Comparison of ENCODE assay signal across 10 mouse cellular contexts in the genomic region with DNA sequence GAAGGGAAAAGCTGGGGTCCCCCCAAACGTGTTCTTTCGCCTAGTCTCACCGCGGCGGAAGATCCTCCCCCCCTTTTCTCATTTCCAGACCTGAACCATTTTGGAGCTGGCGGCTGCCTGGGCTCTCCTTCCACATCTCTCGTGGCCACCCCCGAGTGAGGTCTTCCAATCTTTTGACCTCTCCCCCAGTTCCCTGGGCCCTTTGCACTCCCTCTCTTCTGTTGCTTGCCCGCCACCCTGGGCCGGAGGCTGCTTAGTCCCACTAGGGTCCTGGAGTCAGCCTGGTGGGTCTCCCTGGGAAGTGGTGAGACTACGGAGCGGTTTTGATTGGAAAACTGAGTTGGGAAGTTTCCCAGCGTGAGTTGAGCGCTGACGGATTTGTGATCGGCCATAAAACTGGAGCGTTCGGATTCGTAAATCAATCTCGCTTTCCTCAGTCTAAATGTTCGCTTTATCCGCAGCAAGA. TPM values are rescaled to one million over a fixed set of nuclear protein-coding genes. Genes with fewer than 3 reads are reported as not detected.
DNase-seq lines count a peak whose midpoint lies in the region; ATAC-seq and TF ChIP-seq lines count a peak whose summit lies in the region.
"Had no signal": no experiment of that assay in that cellular context is flagged by ENCODE, and none has a peak within 500 bp of the region (broad histone marks: within the 10 kb centered on the region; RNA-seq: fewer than 3 reads in every experiment).

No protein-coding gene starts in this region.

- 0 out of 2 replicates have a peak, but pooled peaks cover 2% of the 10 kb centered on the region for H3K4me1 ChIP-seq in heart, embryonic 15.5 days (replicated peaks)
- H3K4me1 ChIP-seq in hindbrain, embryonic 12.5 days = no peaks in the 10 kb centered on the region
- peaks cover 3% of the 10 kb centered on the region for H3K4me1 ChIP-seq in limb, embryonic 15.5 days
- H3K4me1 ChIP-seq: embryonic facial prominence, embryonic 15.5 days; midbrain, embryonic 13.5 days had no signal

- peaks cover 100% of the 10 kb centered on the region for H3K27me3 ChIP-seq in heart, embryonic 15.5 days
- H3K27me3 ChIP-seq in hindbrain, embryonic 12.5 days = peaks cover 99% of the 10 kb centered on the region
- peaks cover 98% of the 10 kb centered on the region for H3K27me3 ChIP-seq in limb, embryonic 15.5 days

- H3K9me3 ChIP-seq in heart, embryonic 15.5 days (replicated peaks) = no peaks in the 10 kb centered on the region
- no peaks in the 10 kb centered on the region for H3K9me3 ChIP-seq in hindbrain, embryonic 12.5 days (replicated peaks)
- H3K9me3 ChIP-seq in limb, embryonic 15.5 days = no peaks in the 10 kb centered on the region
- H3K9me3 ChIP-seq: embryonic facial prominence, embryonic 15.5 days; midbrain, embryonic 13.5 days had no signal

- ATAC-seq in heart, embryonic 15.5 days (replicated peaks; ENCODE audit: insufficient number of reproducible peaks, insufficient read depth, low FRiP score, low read depth) = no peak
- ATAC-seq in hindbrain, embryonic 12.5 days (ENCODE audit: low FRiP score) = no peak
- no peak for ATAC-seq in limb, embryonic 15.5 days (ENCODE audit: insufficient number of reproducible peaks, low FRiP score, low TSS enrichment, low read depth)
- ATAC-seq: midbrain, embryonic 13.5 days had no signal

- no peak overlapping the region for H3K9ac ChIP-seq in heart, embryonic 15.5 days
- H3K9ac ChIP-seq in hindbrain, embryonic 12.5 days = peak overlapping the region; percentile 85
- H3K9ac ChIP-seq in limb, embryonic 15.5 days = no peak overlapping the region
- H3K9ac ChIP-seq: embryonic facial prominence, embryonic 15.5 days; midbrain, embryonic 13.5 days had no signal

- peak overlapping the region; percentile 3; the same call in 1 of the 2 replicates for H3K4me2 ChIP-seq in heart, embryonic 15.5 days
- peak overlapping the region; percentile 62 for H3K4me2 ChIP-seq in hindbrain, embryonic 12.5 days (replicated peaks)
- no peak overlapping the region; the same call in 1 of the 2 replicates for H3K4me2 ChIP-seq in limb, embryonic 15.5 days
- H3K4me2 ChIP-seq: embryonic facial prominence, embryonic 15.5 days; midbrain, embryonic 13.5 days had no signal

- WGBS in heart, embryonic 15.5 days = 17% methylated on average over 22 of the region's 22 CpGs
- 3% methylated on average over 22 of the region's 22 CpGs for WGBS in hindbrain, embryonic 12.5 days
- WGBS in limb, embryonic 15.5 days = 10% methylated on average over 22 of the region's 22 CpGs

- intact Hi-C loops in left cerebral cortex, adult 2 months (cut with DNase I) = loop anchor here (5.0 kb wide), 1 partner anchor 63 kb away; no protein-coding TSS in a partner anchor

- TF ChIP-seq CTCF in left cerebral cortex, adult 2 months (IDR thresholded peaks at IDR 0.05) = no peak

- no peak overlapping the region; the same call in 1 of the 2 replicates for H3K4me3 ChIP-seq in heart, embryonic 15.5 days
- peak overlapping the region; percentile 42 for H3K4me3 ChIP-seq in hindbrain, embryonic 12.5 days
- no peak overlapping the region for H3K4me3 ChIP-seq in limb, embryonic 15.5 days
- H3K4me3 ChIP-seq in left cerebral cortex, adult 2 months = no peak overlapping the region
- H3K4me3 ChIP-seq: embryonic facial prominence, embryonic 15.5 days; midbrain, embryonic 13.5 days had no signal

- DNase-seq in heart, adult 18-20 months = no peak
- peak; percentile 47 for DNase-seq in R1 (ENCODE audit: low read depth, low spot score)
- no peak for DNase-seq in layer of hippocampus, adult 9-10 months (ENCODE audit: low spot score)
- no peak for DNase-seq in left cerebral cortex, adult 2 months (ENCODE audit: extremely low spot score in 1 of 2, low spot score in 2 of 2)
- no peak for DNase-seq in ovary, adult 18-20 months (ENCODE audit: low spot score)

- H3K36me3 ChIP-seq in heart, embryonic 15.5 days = no peaks in the 10 kb centered on the region
- no peaks in the 10 kb centered on the region for H3K36me3 ChIP-seq in hindbrain, embryonic 12.5 days
- no peaks in the 10 kb centered on the region for H3K36me3 ChIP-seq in limb, embryonic 15.5 days
- H3K36me3 ChIP-seq: embryonic facial prominence, embryonic 15.5 days; midbrain, embryonic 13.5 days had no signal

- H3K27ac ChIP-seq in heart, embryonic 15.5 days = no peak overlapping the region; the same call in 1 of the 2 replicates
- H3K27ac ChIP-seq in hindbrain, embryonic 12.5 days = peak overlapping the region; percentile 95
- H3K27ac ChIP-seq in limb, embryonic 15.5 days = peak overlapping the region; percentile 13; the same call in 1 of the 2 replicates
- no peak overlapping the region for H3K27ac ChIP-seq in left cerebral cortex, adult 2 months
- H3K27ac ChIP-seq: embryonic facial prominence, embryonic 15.5 days; midbrain, embryonic 13.5 days had no signal

RNA-seq across cellular contexts. Expression of a gene that starts 2.7 kb away (rescaled TPM):
- polyA plus RNA-seq in heart, embryonic 15.5 days (2015; fragmentation: Nextera tagmentation; extraction: Ambion mirVana) = 0.71 and 0.98 TPM in 2 replicates
- under 1 TPM; 0.12 to 0.57 TPM for total RNA-seq in heart, adult 18-20 months (2021)
- polyA plus RNA-seq in hindbrain, embryonic 12.5 days (2016; fragmentation: Nextera tagmentation; extraction: Ambion mirVana) = 15.3 and 19.3 TPM in 2 replicates
- polyA plus RNA-seq in limb, embryonic 15.5 days (2015; fragmentation: Nextera tagmentation; extraction: Ambion mirVana) = 0.23 and 0.27 TPM in 2 replicates
- total RNA-seq in left cerebral cortex, adult 2 months (2021) = not detected

RNA-seq across cellular contexts. Expression of a gene that starts 7.7 kb away (rescaled TPM):
- 0.31 and 0.70 TPM in 2 replicates for polyA plus RNA-seq in heart, embryonic 15.5 days (2015; fragmentation: Nextera tagmentation; extraction: Ambion mirVana)
- total RNA-seq in heart, adult 18-20 months (2021) = under 1 TPM; 0.62 to 0.64 TPM
- 7.7 and 8.1 TPM in 2 replicates for polyA plus RNA-seq in hindbrain, embryonic 12.5 days (2016; fragmentation: Nextera tagmentation; extraction: Ambion mirVana)
- 0.29 and 0.41 TPM in 2 replicates for polyA plus RNA-seq in limb, embryonic 15.5 days (2015; fragmentation: Nextera tagmentation; extraction: Ambion mirVana)
- not detected for total RNA-seq in left cerebral cortex, adult 2 months (2021)
- polyA plus RNA-seq: midbrain, embryonic 13.5 days had no signal

RNA-seq across cellular contexts. Expression of a gene that starts 22.6 kb away (rescaled TPM):
- polyA plus RNA-seq in heart, embryonic 15.5 days (2015; fragmentation: Nextera tagmentation; extraction: Ambion mirVana) = 1.4 and 3.3 TPM in 2 replicates
- under 1 TPM; 0.12 to 0.21 TPM for total RNA-seq in heart, adult 18-20 months (2021)
- 74.3 and 126 TPM in 2 replicates for polyA plus RNA-seq in hindbrain, embryonic 12.5 days (2016; fragmentation: Nextera tagmentation; extraction: Ambion mirVana)
- 0.60 and 0.73 TPM in 2 replicates for polyA plus RNA-seq in limb, embryonic 15.5 days (2015; fragmentation: Nextera tagmentation; extraction: Ambion mirVana)
- total RNA-seq in left cerebral cortex, adult 2 months (2021) = not detected
- polyA plus RNA-seq: embryonic facial prominence, embryonic 15.5 days had no signal

RNA-seq across cellular contexts. Expression of a gene that starts 24.5 kb away (rescaled TPM):
- 3.7 and 6.8 TPM in 2 replicates for polyA plus RNA-seq in heart, embryonic 15.5 days (2015; fragmentation: Nextera tagmentation; extraction: Ambion mirVana)
- total RNA-seq in heart, adult 18-20 months (2021) = under 1 TPM; 0.46 to 0.62 TPM
- 58.2 and 73.9 TPM in 2 replicates for polyA plus RNA-seq in hindbrain, embryonic 12.5 days (2016; fragmentation: Nextera tagmentation; extraction: Ambion mirVana)
- polyA plus RNA-seq in limb, embryonic 15.5 days (2015; fragmentation: Nextera tagmentation; extraction: Ambion mirVana) = 3.1 and 4.8 TPM in 2 replicates
- total RNA-seq in left cerebral cortex, adult 2 months (2021) = not detected

RNA-seq across cellular contexts. Expression of a gene that starts 33.5 kb away (rescaled TPM):
- polyA plus RNA-seq in heart, embryonic 15.5 days (2015; fragmentation: Nextera tagmentation; extraction: Ambion mirVana) = 0.49 and 1.2 TPM in 2 replicates
- total RNA-seq in heart, adult 18-20 months (2021) = not detected
- polyA plus RNA-seq in hindbrain, embryonic 12.5 days (2016; fragmentation: Nextera tagmentation; extraction: Ambion mirVana) = 60.0 and 64.5 TPM in 2 replicates
- polyA plus RNA-seq in limb, embryonic 15.5 days (2015; fragmentation: Nextera tagmentation; extraction: Ambion mirVana) = 0.31 and 0.55 TPM in 2 replicates
- total RNA-seq in left cerebral cortex, adult 2 months (2021) = not detected
- polyA plus RNA-seq: embryonic facial prominence, embryonic 15.5 days; midbrain, embryonic 13.5 days had no signal

Comparison
In these comparisons a context has a peak if more than half of its experiments do, and no peak if none do; other contexts are left out.
1. H3K27ac ChIP-seq: peak in hindbrain, embryonic 12.5 days (single experiment) and limb, embryonic 15.5 days (single experiment); none in heart, embryonic 15.5 days (single experiment) and left cerebral cortex, adult 2 months (single experiment).
2. RNA of a gene that starts 22.6 kb away (polyA plus RNA-seq): 74.3 to 126 TPM in hindbrain, embryonic 12.5 days; 1.4 to 3.3 TPM in heart, embryonic 15.5 days and 0.60 to 0.73 TPM in limb, embryonic 15.5 days; every median in the first group is over 10 times any median in the second.